Mouse (Mus musculus) embryo, embryonic 11.5 days (tissue): ENCODE measurements around the gene Skint5.
"Not testable (repeated sequence)": the region's sequence is repeated elsewhere in the genome, so short reads cannot be mapped to it uniquely, and the experiment has no call there.

Experiments
- DNase-seq: peaks from one replicate; pipeline ENCODE4 v3.0.0-alpha.2; 2012; ENCODE audit warnings: low read depth, low spot score

The Skint5 gene

DNA sequence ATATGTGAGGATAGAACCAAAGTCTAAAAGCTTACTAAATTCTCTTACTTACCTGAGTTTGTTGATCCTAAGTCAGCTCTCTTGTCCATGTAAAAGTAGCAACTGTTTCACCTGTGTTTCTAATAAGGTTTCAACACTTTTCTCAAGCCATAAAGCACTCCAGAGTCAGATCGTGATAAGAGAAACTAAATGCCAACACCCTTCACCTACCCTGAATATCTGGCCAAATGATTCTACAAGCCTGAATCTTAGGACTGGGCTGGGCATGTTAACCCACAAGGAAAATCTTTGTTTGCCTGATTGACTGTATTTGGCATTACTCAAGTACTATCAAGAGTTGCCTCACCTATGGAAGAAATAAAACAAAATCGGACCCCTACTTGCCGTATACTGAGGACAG is at the start of gene Skint5:
Gene Skint5 (minus strand): TSS at position 101 of the 400 bp plus-strand sequence.
- no peak for DNase-seq

DNA sequence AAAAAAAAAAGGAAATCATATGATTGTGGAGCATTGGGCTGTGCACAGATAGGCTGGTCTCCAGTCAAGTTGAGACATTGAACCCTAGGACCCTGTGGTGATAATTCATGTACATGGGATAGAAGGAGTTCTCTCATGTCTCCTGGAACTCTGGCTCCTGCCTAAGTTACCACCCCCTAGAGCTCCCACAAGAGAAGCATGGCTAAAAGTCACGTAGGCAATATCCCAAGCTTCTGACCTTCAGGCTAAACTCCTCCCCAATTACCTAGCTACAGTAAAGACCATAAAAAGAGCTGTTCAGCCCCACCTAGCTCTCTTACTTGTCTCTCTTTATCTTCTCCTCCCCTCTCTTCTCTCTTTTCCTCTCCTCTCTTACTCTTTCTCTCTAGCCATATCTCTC is 42.0 kb downstream of the Skint5 start:
- no peak for DNase-seq

DNA sequence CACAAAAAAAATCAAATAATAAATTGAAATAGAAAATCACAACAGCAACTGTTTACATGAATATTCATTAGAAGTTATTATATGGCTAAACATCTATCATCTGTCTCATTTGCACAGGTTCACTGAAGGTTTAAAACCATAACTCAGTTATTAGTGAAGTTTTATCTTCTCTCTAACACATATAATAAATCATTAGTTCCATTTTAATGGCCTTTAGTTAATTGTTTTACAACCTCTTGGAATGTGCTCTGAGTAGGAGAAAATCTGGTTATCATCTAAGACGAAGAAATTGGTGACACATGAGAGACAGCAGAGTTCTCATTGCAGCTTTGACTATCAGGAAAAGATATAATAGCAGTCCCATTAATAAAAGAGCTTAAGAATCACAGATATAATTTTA is 235.1 kb downstream of the Skint5 start:
- no peak for DNase-seq

DNA sequence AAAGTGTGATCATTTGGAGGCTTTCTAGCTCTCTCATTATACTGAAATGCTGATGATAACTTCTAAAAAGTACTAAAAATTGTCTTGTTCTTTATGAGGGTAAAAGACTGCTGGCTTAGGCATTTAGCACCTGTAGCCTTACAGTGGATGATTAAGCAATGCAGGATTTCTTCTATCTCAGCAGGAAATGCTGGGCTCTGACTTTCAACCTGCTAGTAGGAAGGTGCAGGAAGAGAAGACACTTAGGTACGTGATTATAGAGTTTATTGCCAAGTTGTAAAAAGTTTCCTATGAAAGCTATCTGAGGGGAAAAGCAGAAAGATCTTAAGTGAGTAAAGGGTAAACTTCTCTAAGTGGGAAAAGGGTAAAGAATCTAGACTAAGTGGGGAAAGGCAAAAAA is 235.6 kb downstream of the Skint5 start:
- no peak for DNase-seq

DNA sequence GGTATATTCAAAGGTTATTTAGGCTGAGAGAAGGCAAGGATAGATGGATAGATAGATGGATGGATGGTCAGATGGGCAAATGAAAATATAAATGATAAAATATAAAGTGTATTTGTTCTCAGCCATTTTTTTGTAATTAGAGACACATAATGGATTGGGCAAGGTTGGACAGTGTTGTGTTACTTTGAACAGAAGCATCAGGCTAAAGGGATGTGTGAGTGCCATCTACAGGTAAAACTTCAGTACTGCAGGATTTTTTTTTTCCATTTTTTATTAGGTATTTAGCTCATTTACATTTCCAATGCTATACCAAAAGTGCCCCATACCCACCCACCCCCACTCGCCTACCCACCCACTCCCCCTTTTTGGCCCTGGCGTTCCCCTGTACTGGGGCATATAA is 551.1 kb downstream of the Skint5 start:
- not testable (repeated sequence) for DNase-seq
